Comparison of ENCODE assay signal across 8 mouse cellular contexts in the genomic region with DNA sequence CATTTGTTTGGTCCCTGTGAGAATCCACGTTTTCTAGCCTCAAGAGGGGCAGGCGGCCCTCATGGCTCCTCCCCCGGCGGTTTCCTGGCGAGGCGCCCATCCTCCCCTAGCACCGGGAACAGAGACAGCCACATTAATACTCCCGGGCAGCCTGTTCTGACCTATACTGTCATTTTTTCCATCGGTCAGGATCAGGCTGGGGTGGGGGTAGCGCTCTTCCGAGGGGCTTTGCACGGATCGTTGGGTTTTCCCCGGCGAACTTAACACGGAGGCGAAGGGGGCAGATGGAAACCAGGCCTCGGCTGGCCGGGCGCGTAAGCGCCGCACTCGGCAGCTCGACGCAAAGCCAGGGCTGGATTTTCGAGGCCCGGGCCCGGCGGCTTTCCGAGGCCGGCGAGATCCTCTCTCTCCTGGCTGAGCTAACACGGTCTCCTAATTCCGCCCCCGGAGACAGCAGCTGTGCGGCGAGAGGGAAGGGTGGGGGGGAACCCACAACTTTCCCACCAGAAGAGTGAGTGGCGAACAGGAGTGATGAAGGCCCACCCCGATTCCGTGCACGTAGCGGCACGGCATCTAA. TPM values are rescaled to one million over a fixed set of nuclear protein-coding genes. Genes with fewer than 3 reads are reported as not detected.
DNase-seq lines count a peak whose midpoint lies in the region; ATAC-seq and TF ChIP-seq lines count a peak whose summit lies in the region.

No protein-coding gene starts in this region.

- WGBS in bone marrow, adult 2 months, result 3% methylated on average over 44 of the region's 44 CpGs
- 7% methylated on average over 37 of the region's 44 CpGs for WGBS in hindbrain, embryonic 15.5 days
- WGBS in limb, embryonic 15.5 days, result 4% methylated on average over 39 of the region's 44 CpGs
- WGBS in midbrain, embryonic 14.5 days, result 8% methylated on average over 44 of the region's 44 CpGs

- ATAC-seq in hindbrain, embryonic 15.5 days (ENCODE audit: low FRiP score, low read depth), result peak; percentile 42
- peak; percentile 13; the same call in 1 of the 2 replicates for ATAC-seq in limb, embryonic 15.5 days (ENCODE audit: insufficient number of reproducible peaks, low FRiP score, low TSS enrichment, low read depth)
- ATAC-seq in midbrain, embryonic 14.5 days (ENCODE audit: low FRiP score, low TSS enrichment), result peak; percentile 71; the same call in 1 of the 2 replicates

- peaks cover 28% of the 10 kb centered on the region; the same call in 1 of the 2 replicates for H3K27me3 ChIP-seq in hindbrain, embryonic 15.5 days
- peaks cover 68% of the 10 kb centered on the region for H3K27me3 ChIP-seq in limb, embryonic 15.5 days
- peaks cover 11% of the 10 kb centered on the region for H3K27me3 ChIP-seq in midbrain, embryonic 14.5 days (ENCODE audit: control insufficient read depth, insufficient read depth, low read length)

- peak overlapping the region; percentile 29; the same call in 1 of the 2 replicates for H3K9ac ChIP-seq in hindbrain, embryonic 15.5 days
- H3K9ac ChIP-seq in limb, embryonic 15.5 days, result 0 out of 2 replicates have a peak overlapping the region, but pooled peaks have one; percentile 10
- no peak overlapping the region for H3K9ac ChIP-seq in midbrain, embryonic 14.5 days (replicated peaks; ENCODE audit: low read length)

- peak overlapping the region; percentile 51 for H3K4me3 ChIP-seq in bone marrow, adult 2 months (replicated peaks; ENCODE audit: control insufficient read depth, low read depth, low read length)
- H3K4me3 ChIP-seq in hindbrain, embryonic 15.5 days, result peak overlapping the region; percentile 47
- H3K4me3 ChIP-seq in limb, embryonic 15.5 days, result peak overlapping the region; percentile 47
- peak overlapping the region; percentile 18; the same call in 1 of the 2 replicates for H3K4me3 ChIP-seq in midbrain, embryonic 14.5 days (replicated peaks; ENCODE audit: low read depth, low read length)

- TF ChIP-seq POLR2A in bone marrow, adult 2 months (IDR thresholded peaks at IDR 0.05; ENCODE audit: borderline replicate concordance, control insufficient read depth, low read depth, low read length), result no peak

- DNase-seq in layer of hippocampus, adult 9-11 months, result peak; percentile 38
- no peak for DNase-seq in layer of hippocampus, adult 9-10 months (ENCODE audit: low spot score)
- DNase-seq in gastrocnemius, adult 8-10 months (ENCODE audit: low spot score in 2 of 2), result peak; percentile 39
- DNase-seq in midbrain, embryonic 14.5 days, result peak; percentile 73
- DNase-seq in thymus, postnatal 0 days (ENCODE audit: low spot score), result peak; percentile 77

- TF ChIP-seq CTCF in bone marrow, adult 2 months (IDR thresholded peaks at IDR 0.05; ENCODE audit: control insufficient read depth, insufficient read depth, low read length), result no peak

- H3K27ac ChIP-seq in bone marrow, adult 2 months (ENCODE audit: control insufficient read depth, insufficient read depth, low read depth, low read length, poor library complexity), result peak overlapping the region; percentile 83
- peak overlapping the region; percentile 57 for H3K27ac ChIP-seq in hindbrain, embryonic 15.5 days (replicated peaks)
- peak overlapping the region; percentile 83 for H3K27ac ChIP-seq in limb, embryonic 15.5 days
- peak overlapping the region; percentile 33; the same call in 1 of the 2 replicates for H3K27ac ChIP-seq in midbrain, embryonic 14.5 days (replicated peaks; ENCODE audit: low read depth, low read length)

- no peaks in the 10 kb centered on the region for H3K9me3 ChIP-seq in hindbrain, embryonic 15.5 days
- no peaks in the 10 kb centered on the region for H3K9me3 ChIP-seq in limb, embryonic 15.5 days
- H3K9me3 ChIP-seq in midbrain, embryonic 14.5 days (ENCODE audit: control insufficient read depth, low read length), result no peaks in the 10 kb centered on the region

- no peaks in the 10 kb centered on the region for H3K36me3 ChIP-seq in hindbrain, embryonic 15.5 days
- H3K36me3 ChIP-seq in limb, embryonic 15.5 days, result no peaks in the 10 kb centered on the region
- no peaks in the 10 kb centered on the region for H3K36me3 ChIP-seq in midbrain, embryonic 14.5 days (ENCODE audit: control insufficient read depth, insufficient read depth, low read length)

- no peaks in the 10 kb centered on the region for H3K4me1 ChIP-seq in bone marrow, adult 2 months (ENCODE audit: control insufficient read depth, insufficient read depth, low read length)
- H3K4me1 ChIP-seq in hindbrain, embryonic 15.5 days (replicated peaks), result peaks cover 31% of the 10 kb centered on the region; the same call in 1 of the 2 replicates
- peaks cover 38% of the 10 kb centered on the region for H3K4me1 ChIP-seq in limb, embryonic 15.5 days
- H3K4me1 ChIP-seq in midbrain, embryonic 14.5 days (ENCODE audit: control insufficient read depth, insufficient read depth, low read length), result 0 out of 2 replicates have a peak, but pooled peaks cover 2% of the 10 kb centered on the region

- peak overlapping the region; percentile 70 for H3K4me2 ChIP-seq in hindbrain, embryonic 15.5 days
- H3K4me2 ChIP-seq in limb, embryonic 15.5 days, result peak overlapping the region; percentile 61
- H3K4me2 ChIP-seq in midbrain, embryonic 14.5 days (ENCODE audit: low read length), result peak overlapping the region; percentile 68

RNA-seq across cellular contexts. Expression of a gene that starts 1.8 kb away (rescaled TPM):
- polyA plus RNA-seq in bone marrow, adult 2 months (2011; ENCODE audit: insufficient read depth, insufficient read length, low replicate concordance, missing spikeins), result 9.0 and 13.6 TPM in 2 replicates
- 10 to 100 TPM; 13.2 to 17.4 (median 14.1) TPM for total RNA-seq in gastrocnemius, adult 8-10 months (2022)
- 13.0 and 15.8 TPM in 2 replicates for polyA plus RNA-seq in hindbrain, embryonic 15.5 days (2015; fragmentation: Nextera tagmentation; extraction: Ambion mirVana)
- polyA plus RNA-seq in limb, embryonic 15.5 days (2015; fragmentation: Nextera tagmentation; extraction: Ambion mirVana), result 12.5 and 12.8 TPM in 2 replicates
- 20.8 and 26.6 TPM in 2 replicates for polyA plus RNA-seq in midbrain, embryonic 14.5 days (2014; fragmentation: Nextera tagmentation; extraction: Ambion mirVana)
- 14.1 and 14.2 TPM in 2 replicates for polyA plus RNA-seq in thymus, postnatal 0 days (2015; fragmentation: Nextera tagmentation; extraction: Ambion mirVana)

Comparison
In these comparisons a context has a peak if more than half of its experiments do, and no peak if none do; other contexts are left out.
1. H3K27ac ChIP-seq: peak in every context shown above with its lines; median percentile 83 in bone marrow, adult 2 months; 83 in limb, embryonic 15.5 days; 57 in hindbrain, embryonic 15.5 days; 33 in midbrain, embryonic 14.5 days.
2. ATAC-seq: peak in every context shown above with its lines; median percentile 71 in midbrain, embryonic 14.5 days; 42 in hindbrain, embryonic 15.5 days; 13 in limb, embryonic 15.5 days.